Mouse (Mus musculus): ENCODE results near the gene Reep6. TPM values are rescaled to one million over a fixed set of nuclear protein-coding genes. Genes with fewer than 3 reads are reported as not detected.

Gene Reep6
- total and polyA plus RNA-seq, 2 experiments = 112 to 384 TPM

DNA sequence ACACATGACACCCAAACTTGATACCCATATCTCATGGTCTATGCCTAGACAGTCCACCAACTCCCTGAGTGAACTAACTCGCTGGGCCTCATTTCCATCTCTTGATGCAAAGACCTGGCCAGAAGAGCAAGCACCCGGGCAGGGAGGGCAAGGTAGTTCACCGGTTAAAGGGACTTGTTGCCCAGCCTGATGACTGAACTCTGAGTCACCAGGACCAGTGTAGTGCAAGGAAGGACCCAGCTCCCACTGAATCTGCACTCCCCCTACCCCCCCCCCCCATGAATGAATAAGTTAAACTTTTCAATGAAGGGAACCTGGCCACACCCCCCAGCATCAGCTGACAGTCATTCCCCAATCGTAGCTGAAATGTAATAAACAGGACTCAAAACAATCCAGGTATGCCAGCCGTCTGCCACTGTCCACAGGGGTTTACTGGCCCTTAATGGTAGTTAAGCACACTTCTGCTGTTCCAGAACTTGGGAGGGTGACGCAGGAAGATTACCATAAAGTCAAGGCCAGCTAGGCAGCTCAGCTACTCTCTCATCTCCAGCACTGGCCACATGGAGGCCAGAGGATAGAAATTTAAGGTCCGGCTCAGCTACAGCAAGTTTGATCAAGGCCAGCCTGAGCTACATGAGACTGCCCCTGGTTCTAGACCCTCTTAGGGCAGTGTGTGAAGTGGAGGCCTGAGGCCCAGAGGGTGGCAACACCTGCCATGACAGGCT, 53.0 kb downstream of the Reep6 start:
- no peak for DNase-seq (ENCODE audit: extremely low read depth, low read depth, low spot score)
- Histone ChIP-seq H3K27ac (replicated peaks; ENCODE audit: insufficient read depth, low read depth, low read length) (no peak overlapping the region), H3K79me2 (ENCODE audit: control insufficient read depth, insufficient read depth, low read length) (peaks cover 7% of the 10 kb centered on the region), H3K9ac (ENCODE audit: low read depth, low read length) (no peak overlapping the region), H3K4me1 (ENCODE audit: control insufficient read depth, insufficient read depth, low read length) (peaks cover 7% of the 10 kb centered on the region; the same call in 1 of the 2 replicates), H3K27me3 (ENCODE audit: control insufficient read depth, insufficient read depth, low read length) (no peaks in the 10 kb centered on the region), H3K4me3 (ENCODE audit: insufficient read depth, low read depth, low read length) (no peak overlapping the region), H3K36me3 (ENCODE audit: control insufficient read depth, insufficient read depth, low read length) (no peaks in the 10 kb centered on the region)
- 92% methylated on average over 7 of the region's 7 CpGs for WGBS
- TF ChIP-seq CTCF (IDR thresholded peaks at IDR 0.05; ENCODE audit: low read depth, low read length) (no peak), POLR2A (IDR thresholded peaks at IDR 0.05; ENCODE audit: extremely low read depth, insufficient read depth, low read length) (no peak)

DNA sequence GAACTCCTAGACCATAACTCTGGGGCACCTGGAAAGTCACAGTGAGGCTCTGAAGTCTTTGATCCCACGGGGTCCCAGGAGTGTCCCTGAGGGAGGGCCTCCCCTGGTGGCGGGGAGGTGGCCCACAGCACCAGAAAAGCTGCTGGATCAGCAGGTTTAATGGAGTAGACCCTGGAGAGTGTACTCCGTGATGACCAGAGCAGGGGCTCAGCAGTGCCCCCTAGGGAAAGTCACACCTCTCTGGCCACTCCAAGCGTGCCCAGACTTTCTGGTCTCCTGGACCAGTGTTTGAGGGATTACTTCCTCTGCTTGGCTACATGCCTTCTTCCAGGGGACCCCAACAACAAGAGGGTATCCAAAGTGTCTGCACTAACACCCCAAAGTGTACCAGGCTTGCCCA, 53.7 kb downstream of the Reep6 start:
- peaks cover 7% of the 10 kb centered on the region for H3K79me2 ChIP-seq (ENCODE audit: control insufficient read depth, insufficient read depth, low read length)
- H3K4me1 ChIP-seq (ENCODE audit: control insufficient read depth, insufficient read depth, low read length) = peaks cover 12% of the 10 kb centered on the region; the same call in 1 of the 2 replicates
- WGBS = 92% methylated on average over 4 of the region's 4 CpGs
- no peak overlapping the region for H3K27ac ChIP-seq (replicated peaks; ENCODE audit: insufficient read depth, low read depth, low read length)
- H3K36me3 ChIP-seq (ENCODE audit: control insufficient read depth, insufficient read depth, low read length) = no peaks in the 10 kb centered on the region
- TF ChIP-seq POLR2A (IDR thresholded peaks at IDR 0.05; ENCODE audit: extremely low read depth, insufficient read depth, low read length) (no peak), CTCF (IDR thresholded peaks at IDR 0.05; ENCODE audit: low read depth, low read length) (peak; percentile 43)
- H3K4me3 ChIP-seq (ENCODE audit: insufficient read depth, low read depth, low read length) = no peak overlapping the region
- no peaks in the 10 kb centered on the region for H3K27me3 ChIP-seq (ENCODE audit: control insufficient read depth, insufficient read depth, low read length)
- H3K9ac ChIP-seq (ENCODE audit: low read depth, low read length) = no peak overlapping the region
- DNase-seq (ENCODE audit: extremely low read depth, low read depth, low spot score) = no peak

DNA sequence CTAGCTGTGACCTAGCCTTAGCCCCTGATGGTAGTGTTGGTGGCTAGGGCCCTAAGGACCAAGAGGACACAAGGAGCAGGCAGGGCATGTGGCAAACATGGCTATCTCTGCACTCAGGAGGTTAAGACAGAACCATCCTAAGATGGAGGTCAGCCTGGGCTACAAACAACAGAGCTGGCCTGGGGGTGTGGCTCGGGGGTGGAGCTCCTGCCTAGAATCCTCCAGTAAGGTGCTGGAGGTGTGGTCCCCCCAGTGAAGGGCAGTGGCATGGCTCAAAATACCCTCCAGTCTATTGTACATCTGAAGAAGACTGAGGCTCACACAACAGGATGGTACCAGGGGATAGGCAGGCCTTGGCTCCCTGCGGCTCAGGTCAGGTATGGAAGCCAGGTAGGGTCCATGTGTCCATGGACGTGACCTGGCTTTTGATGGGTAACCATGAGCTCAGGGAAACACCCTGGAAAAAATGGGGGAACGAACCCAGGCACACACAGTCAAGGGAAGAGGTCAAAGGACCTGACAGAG, 54.4 kb downstream of the Reep6 start:
- no peaks in the 10 kb centered on the region for H3K27me3 ChIP-seq (ENCODE audit: control insufficient read depth, insufficient read depth, low read length)
- TF ChIP-seq CTCF (IDR thresholded peaks at IDR 0.05; ENCODE audit: low read depth, low read length) (no peak), POLR2A (IDR thresholded peaks at IDR 0.05; ENCODE audit: extremely low read depth, insufficient read depth, low read length) (no peak)
- no peaks in the 10 kb centered on the region for H3K36me3 ChIP-seq (ENCODE audit: control insufficient read depth, insufficient read depth, low read length)
- WGBS = 90% methylated on average over 4 of the region's 4 CpGs
- H3K4me3 ChIP-seq (ENCODE audit: insufficient read depth, low read depth, low read length) = no peak overlapping the region
- peaks cover 12% of the 10 kb centered on the region; the same call in 1 of the 2 replicates for H3K4me1 ChIP-seq (ENCODE audit: control insufficient read depth, insufficient read depth, low read length)
- H3K79me2 ChIP-seq (ENCODE audit: control insufficient read depth, insufficient read depth, low read length) = peaks cover 7% of the 10 kb centered on the region
- H3K9ac ChIP-seq (ENCODE audit: low read depth, low read length) = no peak overlapping the region
- no peak overlapping the region for H3K27ac ChIP-seq (replicated peaks; ENCODE audit: insufficient read depth, low read depth, low read length)
- DNase-seq (ENCODE audit: extremely low read depth, low read depth, low spot score) = no peak

DNA sequence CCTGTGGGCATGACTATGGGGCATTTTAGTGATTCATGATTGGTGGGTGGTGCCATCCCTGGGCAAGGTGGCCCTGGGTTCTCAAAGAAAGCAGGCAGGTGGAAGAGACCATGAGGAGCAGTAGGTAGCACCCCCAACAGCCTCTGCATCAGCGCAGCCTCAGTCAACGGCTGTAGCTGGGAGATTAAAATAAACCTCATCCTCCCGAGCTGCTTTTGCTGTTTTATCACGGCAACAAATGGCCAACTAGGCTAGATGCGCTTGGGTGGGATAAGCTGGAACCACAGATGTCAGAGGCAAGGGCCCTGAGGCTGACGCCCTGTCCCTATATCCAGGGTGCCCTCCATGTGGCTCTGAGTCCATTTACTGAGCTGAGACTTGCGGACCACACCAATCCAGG, 55.0 kb downstream of the Reep6 start:
- no peak overlapping the region for H3K9ac ChIP-seq (ENCODE audit: low read depth, low read length)
- H3K36me3 ChIP-seq (ENCODE audit: control insufficient read depth, insufficient read depth, low read length) = no peaks in the 10 kb centered on the region
- H3K4me3 ChIP-seq (ENCODE audit: insufficient read depth, low read depth, low read length) = no peak overlapping the region
- no peak overlapping the region for H3K27ac ChIP-seq (replicated peaks; ENCODE audit: insufficient read depth, low read depth, low read length)
- TF ChIP-seq CTCF (IDR thresholded peaks at IDR 0.05; ENCODE audit: low read depth, low read length) = no peak
- TF ChIP-seq POLR2A (IDR thresholded peaks at IDR 0.05; ENCODE audit: extremely low read depth, insufficient read depth, low read length) = no peak
- 87% methylated on average over 7 of the region's 7 CpGs for WGBS
- peaks cover 7% of the 10 kb centered on the region for H3K79me2 ChIP-seq (ENCODE audit: control insufficient read depth, insufficient read depth, low read length)
- DNase-seq (ENCODE audit: extremely low read depth, low read depth, low spot score) = no peak
- H3K4me1 ChIP-seq (ENCODE audit: control insufficient read depth, insufficient read depth, low read length) = peaks cover 12% of the 10 kb centered on the region; the same call in 1 of the 2 replicates
- H3K27me3 ChIP-seq (ENCODE audit: control insufficient read depth, insufficient read depth, low read length) = no peaks in the 10 kb centered on the region

DNA sequence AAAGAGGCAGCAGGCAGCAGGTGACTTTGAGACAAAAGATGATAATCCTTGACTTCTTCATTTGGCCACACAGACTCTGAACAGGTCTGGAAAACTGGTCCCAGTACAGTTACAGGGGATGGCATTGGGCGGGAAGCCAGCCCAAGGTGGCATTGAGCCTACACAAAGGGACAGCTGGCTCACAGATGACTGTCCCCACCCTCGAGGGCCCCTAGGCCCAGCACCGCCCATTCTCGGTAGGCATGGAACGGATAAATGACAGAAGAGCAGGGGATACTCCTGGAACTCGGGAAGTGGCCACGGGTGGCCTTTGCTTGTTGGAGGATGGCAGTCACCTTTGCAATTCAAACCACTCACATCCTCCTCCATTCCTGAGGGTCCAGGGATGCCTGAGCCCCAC, 55.6 kb downstream of the Reep6 start:
- H3K36me3 ChIP-seq (ENCODE audit: control insufficient read depth, insufficient read depth, low read length) = no peaks in the 10 kb centered on the region
- H3K79me2 ChIP-seq (ENCODE audit: control insufficient read depth, insufficient read depth, low read length) = peaks cover 7% of the 10 kb centered on the region
- 77% methylated on average over 7 of the region's 7 CpGs for WGBS
- no peak for DNase-seq (ENCODE audit: extremely low read depth, low read depth, low spot score)
- no peak overlapping the region for H3K4me3 ChIP-seq (ENCODE audit: insufficient read depth, low read depth, low read length)
- no peak overlapping the region for H3K9ac ChIP-seq (ENCODE audit: low read depth, low read length)
- H3K27ac ChIP-seq (replicated peaks; ENCODE audit: insufficient read depth, low read depth, low read length) = no peak overlapping the region
- H3K4me1 ChIP-seq (ENCODE audit: control insufficient read depth, insufficient read depth, low read length) = peaks cover 12% of the 10 kb centered on the region; the same call in 1 of the 2 replicates
- no peak for TF ChIP-seq CTCF (IDR thresholded peaks at IDR 0.05; ENCODE audit: low read depth, low read length)
- no peak for TF ChIP-seq POLR2A (IDR thresholded peaks at IDR 0.05; ENCODE audit: extremely low read depth, insufficient read depth, low read length)
- H3K27me3 ChIP-seq (ENCODE audit: control insufficient read depth, insufficient read depth, low read length) = no peaks in the 10 kb centered on the region

Other genes with a start within 250 kb of the Reep6 start
- 8.9 and 11.8 TPM in 2 replicates for gene Sbno2, start 224.4 kb upstream of the Reep6 start, total RNA-seq (2014; rRNA removed)
- gene Sbno2, start 224.4 kb upstream of the Reep6 start, polyA plus RNA-seq (2012; rRNA removed) = 19.2 and 25.9 TPM in 2 replicates
- gene Stk11, start 214.2 kb upstream of the Reep6 start, total RNA-seq (2014; rRNA removed) = 71.5 and 75.0 TPM in 2 replicates
- 96.8 and 110 TPM in 2 replicates for gene Stk11, start 214.2 kb upstream of the Reep6 start, polyA plus RNA-seq (2012; rRNA removed)
- gene Atp5d, start 191.3 kb upstream of the Reep6 start, total RNA-seq (2014; rRNA removed) = 144 and 218 TPM in 2 replicates
- gene Atp5d, start 191.3 kb upstream of the Reep6 start, polyA plus RNA-seq (2012; rRNA removed) = 1,387 and 1,558 TPM in 2 replicates
- 0.47 and 0.55 TPM in 2 replicates for gene Cbarp, start 189.1 kb upstream of the Reep6 start, total RNA-seq (2014; rRNA removed)
- 1.2 TPM in 2 replicates for gene Cbarp, start 189.1 kb upstream of the Reep6 start, polyA plus RNA-seq (2012; rRNA removed)
- gene Midn, start 181.7 kb upstream of the Reep6 start, total RNA-seq (2014; rRNA removed) = 6.9 and 11.6 TPM in 2 replicates
- 27.4 and 38.8 TPM in 2 replicates for gene Midn, start 181.7 kb upstream of the Reep6 start, polyA plus RNA-seq (2012; rRNA removed)
- 19.5 and 25.9 TPM in 2 replicates for gene Cirbp, start 164.0 kb upstream of the Reep6 start, total RNA-seq (2014; rRNA removed)
- 31.8 and 37.0 TPM in 2 replicates for gene Cirbp, start 164.0 kb upstream of the Reep6 start, polyA plus RNA-seq (2012; rRNA removed)
- 5.1 and 7.7 TPM in 2 replicates for gene 1600002K03Rik, start 157.0 kb upstream of the Reep6 start, total RNA-seq (2014; rRNA removed)
- gene 1600002K03Rik, start 157.0 kb upstream of the Reep6 start, polyA plus RNA-seq (2012; rRNA removed) = 10.0 and 10.4 TPM in 2 replicates
- gene Efna2, start 150.5 kb upstream of the Reep6 start, total RNA-seq (2014; rRNA removed) = under 0.01 and 0.07 TPM in 2 replicates
- 0.26 TPM in 2 replicates for gene Efna2, start 150.5 kb upstream of the Reep6 start, polyA plus RNA-seq (2012; rRNA removed)
- 7.1 and 8.7 TPM in 2 replicates for gene Mum1, start 103.5 kb upstream of the Reep6 start, total RNA-seq (2014; rRNA removed)
- gene Mum1, start 103.5 kb upstream of the Reep6 start, polyA plus RNA-seq (2012; rRNA removed) = 8.4 and 10.1 TPM in 2 replicates
- gene Ndufs7, start 80.8 kb upstream of the Reep6 start, total RNA-seq (2014; rRNA removed) = 165 and 186 TPM in 2 replicates
- gene Ndufs7, start 80.8 kb upstream of the Reep6 start, polyA plus RNA-seq (2012; rRNA removed) = 551 and 560 TPM in 2 replicates
- 241 and 277 TPM in 2 replicates for gene Gamt, start 68.9 kb upstream of the Reep6 start, total RNA-seq (2014; rRNA removed)
- 670 and 715 TPM in 2 replicates for gene Gamt, start 68.9 kb upstream of the Reep6 start, polyA plus RNA-seq (2012; rRNA removed)
- gene Dazap1, start 68.5 kb upstream of the Reep6 start, total RNA-seq (2014; rRNA removed) = 38.0 and 39.9 TPM in 2 replicates
- gene Dazap1, start 68.5 kb upstream of the Reep6 start, polyA plus RNA-seq (2012; rRNA removed) = 39.9 and 43.5 TPM in 2 replicates
- 510 and 571 TPM in 2 replicates for gene Rps15, start 37.5 kb upstream of the Reep6 start, total RNA-seq (2014; rRNA removed)
- gene Rps15, start 37.5 kb upstream of the Reep6 start, polyA plus RNA-seq (2012; rRNA removed) = 686 and 1,012 TPM in 2 replicates
- 0.09 and 0.20 TPM in 2 replicates for gene Apc2, start 34.0 kb upstream of the Reep6 start, total RNA-seq (2014; rRNA removed)
- gene Apc2, start 34.0 kb upstream of the Reep6 start, polyA plus RNA-seq (2012; rRNA removed) = 0.19 and 0.20 TPM in 2 replicates
- gene 2310011J03Rik, start 9.4 kb upstream of the Reep6 start, total RNA-seq (2014; rRNA removed) = 10.4 and 12.4 TPM in 2 replicates
- 25.4 and 25.5 TPM in 2 replicates for gene 2310011J03Rik, start 9.4 kb upstream of the Reep6 start, polyA plus RNA-seq (2012; rRNA removed)
- gene Pcsk4, start 455 bp upstream of the Reep6 start, total RNA-seq (2014; rRNA removed) = 8.8 and 12.5 TPM in 2 replicates
- 19.2 and 21.8 TPM in 2 replicates for gene Pcsk4, start 455 bp upstream of the Reep6 start, polyA plus RNA-seq (2012; rRNA removed)
- 0.28 and 0.40 TPM in 2 replicates for gene Adamtsl5, start 18.5 kb downstream of the Reep6 start, total RNA-seq (2014; rRNA removed)
- 1.4 and 1.6 TPM in 2 replicates for gene Adamtsl5, start 18.5 kb downstream of the Reep6 start, polyA plus RNA-seq (2012; rRNA removed)
- gene Plk5, start 26.5 kb downstream of the Reep6 start, total RNA-seq (2014; rRNA removed) = 0.60 and 1.4 TPM in 2 replicates
- 3.5 and 6.6 TPM in 2 replicates for gene Plk5, start 26.5 kb downstream of the Reep6 start, polyA plus RNA-seq (2012; rRNA removed)
- 1.0 and 2.6 TPM in 2 replicates for gene Mex3d, start 57.7 kb downstream of the Reep6 start, total RNA-seq (2014; rRNA removed)
- 2.1 and 2.4 TPM in 2 replicates for gene Mex3d, start 57.7 kb downstream of the Reep6 start, polyA plus RNA-seq (2012; rRNA removed)
- gene Mbd3, start 69.6 kb downstream of the Reep6 start, total RNA-seq (2014; rRNA removed) = 21.1 and 32.8 TPM in 2 replicates
- 73.5 and 76.7 TPM in 2 replicates for gene Mbd3, start 69.6 kb downstream of the Reep6 start, polyA plus RNA-seq (2012; rRNA removed)
- gene Uqcr11, start 76.9 kb downstream of the Reep6 start, total RNA-seq (2014; rRNA removed) = 1,362 and 1,401 TPM in 2 replicates
- gene Uqcr11, start 76.9 kb downstream of the Reep6 start, polyA plus RNA-seq (2012; rRNA removed) = 2,210 and 2,521 TPM in 2 replicates
- 6.4 and 9.9 TPM in 2 replicates for gene Tcf3, start 103.7 kb downstream of the Reep6 start, total RNA-seq (2014; rRNA removed)
- 19.6 and 20.2 TPM in 2 replicates for gene Tcf3, start 103.7 kb downstream of the Reep6 start, polyA plus RNA-seq (2012; rRNA removed)
- not detected in 2 replicates for gene Onecut3, start 164.9 kb downstream of the Reep6 start, total RNA-seq (2014; rRNA removed)
- gene Onecut3, start 164.9 kb downstream of the Reep6 start, polyA plus RNA-seq (2012; rRNA removed) = not detected in 2 replicates
- gene Atp8b3, start 209.2 kb downstream of the Reep6 start, total RNA-seq (2014; rRNA removed) = not detected in 2 replicates
- 0.04 TPM in 1 of 2 replicates, not detected in the other for gene Atp8b3, start 209.2 kb downstream of the Reep6 start, polyA plus RNA-seq (2012; rRNA removed)
- 4.4 and 5.5 TPM in 2 replicates for gene Rexo1, start 231.6 kb downstream of the Reep6 start, total RNA-seq (2014; rRNA removed)
- 28.1 and 36.8 TPM in 2 replicates for gene Rexo1, start 231.6 kb downstream of the Reep6 start, polyA plus RNA-seq (2012; rRNA removed)
- 0.74 and 1.3 TPM in 2 replicates for gene Klf16, start 247.4 kb downstream of the Reep6 start, total RNA-seq (2014; rRNA removed)
- 4.2 and 5.5 TPM in 2 replicates for gene Klf16, start 247.4 kb downstream of the Reep6 start, polyA plus RNA-seq (2012; rRNA removed)

Data from liver, adult 2 months (tissue).